Mouse (Mus musculus): ENCODE results near the gene Micall1.

DNA sequence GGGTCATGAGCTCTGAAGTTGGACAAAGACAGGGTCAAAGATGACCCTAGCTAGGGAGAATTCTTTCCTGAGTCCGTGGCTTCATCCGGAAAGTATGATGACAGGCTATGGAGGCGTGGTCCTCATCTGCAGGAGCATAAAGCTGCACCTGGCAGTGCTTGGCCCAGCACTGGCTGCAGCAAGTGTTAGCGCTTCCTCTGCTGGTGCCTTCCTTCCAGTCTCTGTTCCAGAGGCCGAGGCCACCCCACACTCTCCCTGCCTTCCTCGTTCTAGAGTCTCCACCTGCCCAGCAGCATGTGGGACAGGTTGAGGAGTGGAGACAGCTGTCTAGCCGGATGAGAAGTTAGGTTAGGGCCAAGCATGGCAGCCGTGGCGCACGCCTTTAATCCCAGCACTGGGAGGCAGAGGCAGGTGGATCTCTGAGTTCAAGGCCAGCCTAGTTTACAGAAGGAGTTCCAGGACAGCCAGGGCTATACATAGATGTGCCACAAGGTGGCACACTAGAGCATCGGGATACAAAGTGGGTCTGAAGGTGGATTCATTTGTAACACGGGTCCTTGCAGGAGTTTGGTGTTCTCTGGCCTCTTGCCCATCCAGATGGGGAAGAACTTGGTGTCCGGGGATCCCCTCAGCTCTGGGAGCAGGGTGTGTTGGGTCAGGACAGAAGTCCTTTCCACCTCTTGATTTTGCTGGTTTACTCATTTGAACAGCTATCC is 17.7 kb downstream of the Micall1 start:
- TF ChIP-seq CTCF (IDR thresholded peaks at IDR 0.05) (peak; percentile 86), EP300 (IDR thresholded peaks at IDR 0.05) (no peak)
